Mouse (Mus musculus) brain, adult 2 months (tissue): ENCODE measurements around the gene Slco1a1.
"Not testable (repeated sequence)": the region's sequence is repeated elsewhere in the genome, so short reads cannot be mapped to it uniquely, and the experiment has no call there.

Experiments used
- DNase-seq: peaks from one replicate; pipeline ENCODE4 v3.0.0; 2011; ENCODE audit warnings: low read depth, low spot score

Gene Slco1a1

GRCm38 (mm10) chr6:141946862-141947261 lies at the start of gene Slco1a1:
Gene Slco1a1 (minus strand): TSS chr6:141946962.
- DNase-seq, result no peak

- DNase-seq, result no peak
Measured at GRCm38 (mm10) chr6:141986772-141987171, 40.0 kb upstream of the Slco1a1 start.

GRCm38 (mm10) chr6:141984644-141985043 lies 37.9 kb upstream of the Slco1a1 start:
- DNase-seq, result no peak

GRCm38 (mm10) chr6:141962420-141962819 lies 15.7 kb upstream of the Slco1a1 start:
- no peak for DNase-seq

- no peak for DNase-seq
Measured at GRCm38 (mm10) chr6:141961861-141962260, 15.1 kb upstream of the Slco1a1 start.

GRCm38 (mm10) chr6:141960482-141960881 lies 13.7 kb upstream of the Slco1a1 start:
- no peak for DNase-seq

- no peak for DNase-seq
Measured at GRCm38 (mm10) chr6:141940451-141940850, 6.3 kb downstream of the Slco1a1 start.

GRCm38 (mm10) chr6:141898197-141898596 lies 48.6 kb downstream of the Slco1a1 start:
- no peak for DNase-seq

- no peak for DNase-seq
Measured at GRCm38 (mm10) chr6:141889723-141890122, 57.0 kb downstream of the Slco1a1 start.

- no peak for DNase-seq
Measured at GRCm38 (mm10) chr6:141888248-141888647, 58.5 kb downstream of the Slco1a1 start.

GRCm38 (mm10) chr6:141882581-141882980 lies 64.2 kb downstream of the Slco1a1 start:
- DNase-seq, result no peak

GRCm38 (mm10) chr6:141875742-141876141 lies 71.0 kb downstream of the Slco1a1 start:
- not testable (repeated sequence) for DNase-seq

- DNase-seq, result no peak
Measured at GRCm38 (mm10) chr6:141871711-141872110, 75.1 kb downstream of the Slco1a1 start.

GRCm38 (mm10) chr6:141868735-141869134 lies 78.0 kb downstream of the Slco1a1 start:
- DNase-seq, result no peak

- DNase-seq, result no peak
Measured at GRCm38 (mm10) chr6:141866026-141866425, 80.7 kb downstream of the Slco1a1 start.

GRCm38 (mm10) chr6:141857735-141858531 lies 88.8 kb downstream of the Slco1a1 start:
- no peak for DNase-seq
